Mouse (Mus musculus) spleen, adult 12 weeks (tissue): Measurements from ENCODE around the gene Tnf.
A peak's percentile ranks its signal among the peaks of the same experiment; 100 is the strongest.
"Not testable (repeated sequence)": the region's sequence is repeated elsewhere in the genome, so short reads cannot be mapped to it uniquely, and the experiment has no call there.

Source experiments
- DNase-seq: peaks from one replicate; pipeline ENCODE4 v3.0.0; 2022; ENCODE audit warnings: low spot score

Tnf gene

DNA sequence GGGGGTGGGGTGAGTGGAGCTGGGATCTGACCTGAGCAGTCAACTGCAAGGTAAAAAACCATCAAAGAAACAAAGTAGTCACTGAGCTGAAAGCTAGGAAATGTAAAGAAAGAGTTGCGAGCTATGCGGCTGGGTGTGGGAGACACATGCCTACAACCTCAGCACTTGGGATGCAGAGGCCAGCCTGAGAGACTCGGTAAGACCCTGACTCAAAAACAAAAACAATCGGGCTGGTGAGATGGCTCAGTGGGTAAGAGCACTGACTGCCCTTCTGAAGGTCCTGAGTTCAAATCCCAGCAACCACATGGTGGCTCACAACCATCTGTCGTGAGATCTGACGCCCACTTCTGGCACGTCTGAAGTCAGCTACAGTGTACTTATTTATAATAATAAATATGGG lies 32.3 kb upstream of the Tnf start:
- not testable (repeated sequence) for DNase-seq

DNA sequence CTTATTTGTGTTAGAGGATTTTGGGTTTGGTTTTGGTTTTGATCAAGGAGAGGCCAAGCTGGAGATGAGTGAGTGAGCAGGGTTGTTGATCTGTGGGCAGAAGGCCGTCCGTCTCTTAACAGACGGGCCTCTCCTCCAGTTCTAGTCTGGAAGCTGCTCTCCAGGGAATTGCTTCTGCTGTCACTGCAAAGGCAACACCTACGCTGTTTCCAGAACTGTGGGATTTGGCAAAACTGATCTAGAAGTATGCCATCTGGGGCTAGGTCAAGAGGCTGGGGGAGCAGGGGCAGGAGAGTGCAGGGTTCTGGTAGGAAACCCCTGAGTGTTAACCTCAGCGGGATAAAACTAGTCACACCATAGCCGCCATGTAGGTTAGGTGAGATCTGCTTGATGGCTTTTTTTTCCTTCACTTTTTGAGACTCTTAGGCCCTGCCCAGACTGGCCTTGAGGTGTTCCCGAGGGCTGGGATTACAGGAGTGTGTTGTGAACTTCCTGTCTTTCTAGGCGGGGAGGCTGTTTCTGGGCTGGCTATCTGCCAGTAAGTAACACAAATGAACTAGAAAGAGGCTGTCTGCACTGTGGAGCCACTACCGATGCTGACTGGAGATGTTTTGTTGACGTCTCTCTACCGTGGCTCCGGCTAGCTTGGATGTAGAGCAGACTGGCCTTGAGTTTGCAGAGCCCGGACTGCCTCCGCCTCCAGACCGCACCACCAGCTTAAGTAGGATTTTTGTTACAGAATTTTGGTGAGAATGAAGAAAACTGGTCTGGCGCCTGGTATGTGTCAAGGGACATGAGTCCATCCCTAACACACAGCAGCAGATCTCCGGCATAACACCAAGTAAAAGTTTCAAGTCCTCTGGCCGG lies 31.5 kb upstream of the Tnf start, which contains the start of gene Atp6v1g2:
TSS of gene Atp6v1g2 (plus strand) at position 547 of the 867 bp plus-strand sequence.
- no peak for DNase-seq

GRCm38 (mm10) chr17:35232659-35233058 lies 30.9 kb upstream of the Tnf start:
- no peak for DNase-seq

GRCm38 (mm10) chr17:35232043-35232442 lies 30.2 kb upstream of the Tnf start:
- peak; percentile 77 for DNase-seq

DNA sequence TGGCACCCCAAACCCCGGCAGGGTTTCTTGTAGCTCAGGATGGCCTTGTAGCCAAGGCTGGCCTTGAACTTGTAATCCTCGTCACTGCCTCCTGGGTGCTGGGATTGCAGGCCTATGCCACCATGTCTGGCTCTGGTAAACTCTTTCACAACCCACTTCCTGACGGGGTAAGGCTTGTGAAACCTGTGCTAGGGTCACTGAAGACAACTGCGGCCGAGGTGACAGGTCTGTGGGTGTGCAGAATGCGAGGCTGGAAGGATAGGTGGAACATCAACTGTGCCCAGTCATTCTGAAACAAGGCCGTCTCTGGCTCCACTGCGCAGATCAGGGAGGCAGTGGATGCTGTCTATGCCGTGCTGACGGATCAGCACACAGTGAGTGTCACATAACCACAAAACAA lies 29.2 kb upstream of the Tnf start:
- DNase-seq = no peak

DNA sequence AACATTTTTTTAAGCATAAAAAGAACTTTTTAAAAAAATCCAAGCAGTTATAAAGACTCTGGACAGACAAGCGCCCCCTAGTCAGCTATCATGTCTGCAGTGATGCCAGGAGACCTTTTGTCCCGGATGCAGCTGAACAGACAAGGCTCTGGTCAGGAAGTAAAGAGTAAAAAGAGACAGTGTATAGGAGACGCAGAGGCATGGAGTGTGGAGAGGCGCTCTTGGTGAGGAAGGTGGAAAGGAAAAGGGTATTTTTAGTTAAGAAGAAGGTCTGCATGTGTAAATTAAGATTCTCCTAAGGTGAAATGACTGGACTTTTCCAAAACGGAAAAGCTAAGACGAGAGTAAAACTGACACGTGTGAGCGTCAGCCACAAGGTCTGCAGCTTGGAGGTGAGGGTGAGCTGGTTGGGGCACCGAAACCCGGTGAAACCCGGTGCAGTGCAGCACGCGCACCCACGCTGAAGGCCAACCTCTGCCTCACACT lies 24.8 kb upstream of the Tnf start:
- no peak for DNase-seq

GRCm38 (mm10) chr17:35225456-35225855 lies 23.6 kb upstream of the Tnf start:
- no peak for DNase-seq

DNA sequence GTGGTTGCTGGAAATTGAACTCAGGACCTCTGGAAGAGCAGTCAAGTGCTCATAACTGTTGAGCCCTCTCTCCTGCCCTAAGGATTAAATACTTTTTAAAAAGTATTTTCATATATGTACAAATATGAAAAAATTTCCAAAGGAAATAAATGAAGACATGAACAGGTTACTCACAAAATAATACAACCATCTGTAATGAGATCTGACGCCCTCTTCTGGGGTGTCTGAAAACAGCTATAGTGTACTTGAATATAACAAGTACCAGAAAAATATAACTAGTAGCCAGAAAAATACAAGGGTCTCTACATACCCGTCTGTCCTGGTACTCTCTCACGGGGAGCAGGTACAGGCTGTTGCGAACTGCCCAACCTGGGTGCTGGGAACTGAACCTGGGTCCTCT lies 22.8 kb upstream of the Tnf start:
- no peak for DNase-seq

- DNase-seq = no peak
These were observed 20.5 kb upstream of the Tnf start for GRCm38 (mm10) chr17:35222299-35222698.

DNA sequence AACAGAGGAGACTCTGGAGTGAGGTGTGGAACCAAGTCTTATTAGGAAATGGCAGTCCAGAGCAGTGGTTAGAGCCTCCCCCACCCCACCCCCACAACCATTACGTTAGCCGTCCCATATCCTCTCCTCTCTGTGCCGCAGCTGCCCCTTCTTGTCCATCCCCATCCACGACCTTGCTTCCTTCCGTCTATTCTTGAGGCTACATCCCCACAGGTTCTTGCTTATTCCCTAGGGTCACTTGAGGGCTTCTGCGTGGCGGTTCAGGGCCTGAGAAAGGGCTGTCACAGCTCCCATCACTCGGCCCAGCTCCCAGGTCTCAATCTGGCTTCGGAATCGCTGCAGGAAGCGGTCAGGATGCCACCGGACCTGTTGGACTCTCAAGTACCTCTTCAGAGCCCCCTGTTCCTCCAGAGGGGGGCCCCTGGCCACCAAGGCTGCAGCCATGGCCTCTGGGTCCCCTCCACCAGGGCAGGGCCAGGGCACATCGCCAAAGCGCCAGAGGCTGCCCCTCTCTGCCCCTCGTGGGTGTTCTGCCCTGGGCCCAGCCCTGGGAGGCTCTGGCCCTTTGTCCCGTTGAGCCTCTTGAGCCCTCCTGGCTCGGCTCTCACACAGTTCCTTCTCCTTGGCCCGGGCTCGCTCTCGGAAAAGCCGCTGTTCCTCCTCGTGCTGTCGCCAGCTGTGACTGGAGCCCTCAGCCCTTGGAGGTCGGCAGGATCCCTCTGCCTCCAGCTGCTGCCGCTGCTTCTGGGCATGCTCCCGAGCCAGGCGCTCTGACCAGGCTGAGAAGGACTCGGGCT lies 18.5 kb upstream of the Tnf start, which contains the start of gene Gm16181:
TSS of gene Gm16181 (plus strand) at position 679 of the 797 bp plus-strand sequence.
- DNase-seq = no peak

- no peak for DNase-seq
These were observed 17.8 kb upstream of the Tnf start for GRCm38 (mm10) chr17:35219601-35220041.

- no peak for DNase-seq
These were observed 16.8 kb upstream of the Tnf start for GRCm38 (mm10) chr17:35218516-35219193.

- no peak for DNase-seq
These were observed 11.3 kb upstream of the Tnf start for GRCm38 (mm10) chr17:35213071-35213470.

- DNase-seq = no peak
These were observed 8.8 kb upstream of the Tnf start for GRCm38 (mm10) chr17:35210593-35210992.

DNA sequence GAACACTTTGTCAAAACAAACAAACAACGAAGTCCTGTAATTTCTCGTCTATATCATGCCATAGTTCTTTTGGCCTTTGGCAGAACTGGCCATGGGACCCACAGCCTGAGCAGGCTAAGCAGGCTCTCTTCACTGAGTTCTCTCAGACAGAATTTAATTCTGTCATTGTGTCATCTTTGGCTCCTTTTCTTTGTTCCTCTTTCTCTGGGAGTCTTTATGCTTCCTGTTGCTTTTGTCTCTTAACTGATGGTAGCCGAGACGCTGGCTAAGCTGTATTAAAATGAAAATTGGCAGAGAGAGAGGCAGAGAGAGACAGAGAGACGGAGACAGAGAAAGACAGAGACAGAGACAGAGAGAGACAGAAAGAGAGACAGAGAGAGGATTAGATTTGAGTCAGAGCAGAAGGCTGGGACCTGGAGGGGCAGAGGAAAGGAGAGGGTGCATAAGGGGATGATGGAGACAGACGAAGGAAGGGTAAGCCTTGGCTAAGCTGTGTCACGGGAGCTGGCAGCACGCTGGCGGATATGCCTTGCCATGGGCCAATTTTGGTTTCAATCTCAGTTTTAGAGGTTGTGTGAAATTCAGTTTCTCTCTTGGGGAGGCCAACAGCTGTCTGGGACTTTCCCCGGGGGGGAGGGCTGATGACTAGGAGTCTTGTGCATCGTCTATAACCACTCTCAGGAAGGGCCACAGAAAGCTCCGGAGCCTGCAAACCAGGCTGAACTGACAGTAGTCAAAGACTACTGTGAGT lies 8.2 kb upstream of the Tnf start:
- peak; percentile 60 for DNase-seq

GRCm38 (mm10) chr17:35205380-35205769 lies 3.6 kb upstream of the Tnf start:
- DNase-seq = no peak

DNA sequence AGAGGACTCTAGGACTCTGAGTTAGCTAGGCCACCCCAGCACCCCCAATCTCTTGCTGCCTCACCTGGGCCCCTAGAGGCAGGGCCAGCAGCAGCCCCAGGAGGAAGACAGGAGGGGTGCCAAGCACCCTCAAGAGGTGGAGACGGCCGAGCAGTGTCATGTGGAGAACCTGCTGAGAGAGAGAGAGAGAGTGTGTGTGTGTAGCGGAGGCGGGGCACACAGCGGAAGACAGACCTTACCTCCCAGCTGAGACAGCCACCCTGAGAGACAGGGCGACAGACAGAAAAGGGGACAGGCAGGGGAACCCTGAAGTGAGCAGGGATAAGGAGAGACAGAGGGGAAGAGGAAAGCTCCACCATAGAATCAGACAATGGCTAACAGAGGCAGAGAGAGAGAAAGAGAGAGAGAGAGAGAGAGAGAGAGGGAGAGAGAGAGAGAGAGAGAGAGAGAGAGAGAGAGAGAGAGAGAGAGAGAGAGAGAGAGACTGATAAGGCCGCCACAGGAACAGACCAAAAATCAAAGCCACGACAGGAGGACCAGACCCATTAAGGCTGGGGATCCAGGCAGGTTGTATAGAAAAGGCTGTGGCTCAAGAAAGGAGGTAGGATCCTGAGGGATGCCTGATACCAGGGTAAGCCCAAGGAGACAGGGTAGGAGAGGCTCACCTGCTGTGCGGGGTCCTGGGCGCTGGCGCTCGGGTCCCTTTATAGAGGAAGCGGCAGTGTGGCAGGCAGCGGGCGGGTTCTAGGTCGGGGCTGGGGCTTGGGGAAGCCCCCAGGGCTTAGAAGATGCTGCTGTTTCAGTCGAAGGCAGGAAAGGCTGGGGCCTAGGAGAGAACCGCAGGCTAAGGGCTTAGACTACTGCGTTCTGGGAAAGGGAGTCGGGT lies 2.9 kb upstream of the Tnf start, which contains the start of gene Lta:
TSS of gene Lta (minus strand) at position 858 of the 886 bp plus-strand sequence.
- DNase-seq = peak; percentile 37

GRCm38 (mm10) chr17:35202442-35202841 lies 635 bp upstream of the Tnf start:
- no peak for DNase-seq

- DNase-seq = no peak
These were observed 679 bp downstream of the Tnf start for GRCm38 (mm10) chr17:35201128-35201527.

GRCm38 (mm10) chr17:35200398-35200797 lies 1.4 kb downstream of the Tnf start:
- peak; percentile 46 for DNase-seq
